Mouse (Mus musculus): ENCODE measurements at regions not wholly inside any gene's neighbourhood (a gene's known extent, or its start where the extent isn't known, plus 50 kb on each side); places are given as distances from the start of the nearest gene placed in this dataset.

DNA sequence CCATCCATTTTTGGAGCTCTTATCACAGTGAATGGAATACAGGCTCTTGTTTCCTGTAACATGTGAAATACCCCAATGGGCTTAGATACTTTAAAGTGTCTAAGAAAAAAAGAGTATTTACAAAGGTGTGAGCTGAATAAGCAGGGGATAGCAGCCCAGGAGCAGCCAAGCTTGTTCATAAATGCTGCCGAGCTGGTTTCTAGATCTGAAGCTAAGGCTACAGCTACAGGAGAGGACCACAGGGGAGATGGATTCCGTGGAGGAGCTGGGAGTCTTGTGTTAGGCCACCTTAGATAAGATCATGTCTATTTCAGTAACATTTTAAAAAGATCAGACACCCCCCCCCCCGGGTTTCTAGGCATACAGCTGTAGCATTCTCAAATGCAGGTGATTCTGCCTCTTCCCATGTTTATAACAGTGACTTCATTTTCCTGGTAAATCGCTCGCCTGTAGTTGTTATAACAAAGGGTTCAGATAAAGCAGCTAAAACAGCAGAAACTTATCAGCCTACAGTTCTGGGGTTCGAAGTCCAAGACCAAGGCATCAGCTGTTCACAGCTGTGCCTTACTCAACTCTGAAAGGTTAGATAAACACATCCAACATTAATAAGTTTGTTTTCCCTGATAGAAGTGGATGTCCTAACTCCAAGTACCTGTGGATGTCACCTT lies 131.9 kb downstream of the Tex36 start:
- no peak for DNase-seq (ENCODE audit: extremely low spot score, low read depth, low spot score)

DNA sequence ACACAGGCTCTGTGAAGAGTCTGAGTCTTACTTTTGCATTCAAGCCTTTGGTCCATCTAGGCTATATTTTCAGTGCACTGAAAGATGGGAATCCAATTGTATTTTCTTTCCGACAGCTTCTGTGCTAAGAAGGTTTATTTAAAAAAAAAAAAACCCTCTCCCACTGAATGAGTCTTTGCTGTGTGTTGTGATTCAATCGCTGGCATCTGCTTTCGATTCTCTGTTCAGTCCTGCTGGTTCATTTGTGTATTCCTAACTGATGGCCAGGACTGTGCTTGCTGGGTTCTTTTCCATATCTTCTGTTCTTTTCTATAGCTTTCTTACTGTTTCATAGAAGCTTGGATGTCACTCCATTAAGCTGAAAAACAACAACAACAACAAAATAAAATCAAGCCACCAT lies 132.9 kb downstream of the Tex36 start:
- no peak for DNase-seq (ENCODE audit: extremely low spot score, low read depth, low spot score)

DNA sequence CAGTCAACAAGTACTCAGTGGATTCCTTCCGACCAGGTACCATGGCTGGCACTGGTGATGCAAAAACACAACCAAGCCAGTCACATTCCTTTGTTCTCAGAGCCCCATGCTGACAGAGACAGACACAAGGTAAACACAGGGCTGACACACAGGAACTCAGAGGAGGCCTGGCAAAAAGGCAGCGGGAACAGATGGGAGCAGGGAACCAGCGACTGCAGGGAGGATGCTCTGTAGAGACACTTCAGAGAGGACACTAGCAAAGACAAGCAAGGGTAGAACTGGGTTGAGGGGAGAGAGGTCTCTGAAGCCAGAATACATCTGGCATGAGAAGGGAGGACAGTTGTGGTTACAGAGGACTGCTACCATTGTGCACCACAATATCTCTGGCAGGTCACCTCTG lies 133.6 kb downstream of the Tex36 start:
- no peak for DNase-seq (ENCODE audit: extremely low spot score, low read depth, low spot score)

DNA sequence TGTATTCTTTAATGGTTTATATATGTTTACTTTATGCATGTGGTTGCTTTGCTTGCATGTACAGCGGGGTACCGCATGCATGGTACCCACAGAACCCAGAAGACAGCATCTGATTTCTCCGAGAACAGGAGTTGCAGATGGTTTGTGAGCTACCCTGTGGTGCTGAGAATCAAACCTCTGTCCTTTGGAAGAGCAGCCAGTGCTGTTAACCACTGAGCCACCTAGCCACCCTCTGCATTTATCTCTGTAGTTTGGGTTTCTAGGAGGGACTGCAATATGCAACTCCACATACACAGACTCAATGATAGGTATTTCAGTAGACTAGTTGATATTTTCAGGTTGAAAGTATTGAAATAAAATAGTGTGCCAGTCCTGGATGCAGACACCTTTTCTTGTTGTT lies 134.4 kb downstream of the Tex36 start:
- no peak for DNase-seq (ENCODE audit: extremely low spot score, low read depth, low spot score)

DNA sequence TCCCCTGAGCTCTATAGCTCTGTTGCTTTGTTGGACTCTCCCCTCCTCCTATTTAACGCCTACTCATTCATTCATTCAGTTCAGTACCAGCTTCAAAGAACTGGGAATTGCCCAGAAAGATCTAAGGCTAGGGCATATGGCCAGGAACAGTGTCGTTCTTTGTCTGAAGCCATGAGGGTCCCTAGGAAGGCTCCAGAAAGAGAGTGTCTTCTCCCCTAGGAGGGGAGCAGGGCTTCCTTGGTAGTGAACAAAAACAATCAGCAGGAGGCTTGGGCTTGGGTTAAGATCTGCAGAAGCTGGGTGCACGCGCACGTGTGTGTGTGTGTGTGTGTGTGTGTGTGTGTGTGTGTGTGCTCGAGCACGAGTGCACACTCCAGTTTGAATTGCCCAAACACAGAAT lies 142.7 kb downstream of the Tex36 start:
- no peak for DNase-seq (ENCODE audit: extremely low spot score, low read depth, low spot score)

DNA sequence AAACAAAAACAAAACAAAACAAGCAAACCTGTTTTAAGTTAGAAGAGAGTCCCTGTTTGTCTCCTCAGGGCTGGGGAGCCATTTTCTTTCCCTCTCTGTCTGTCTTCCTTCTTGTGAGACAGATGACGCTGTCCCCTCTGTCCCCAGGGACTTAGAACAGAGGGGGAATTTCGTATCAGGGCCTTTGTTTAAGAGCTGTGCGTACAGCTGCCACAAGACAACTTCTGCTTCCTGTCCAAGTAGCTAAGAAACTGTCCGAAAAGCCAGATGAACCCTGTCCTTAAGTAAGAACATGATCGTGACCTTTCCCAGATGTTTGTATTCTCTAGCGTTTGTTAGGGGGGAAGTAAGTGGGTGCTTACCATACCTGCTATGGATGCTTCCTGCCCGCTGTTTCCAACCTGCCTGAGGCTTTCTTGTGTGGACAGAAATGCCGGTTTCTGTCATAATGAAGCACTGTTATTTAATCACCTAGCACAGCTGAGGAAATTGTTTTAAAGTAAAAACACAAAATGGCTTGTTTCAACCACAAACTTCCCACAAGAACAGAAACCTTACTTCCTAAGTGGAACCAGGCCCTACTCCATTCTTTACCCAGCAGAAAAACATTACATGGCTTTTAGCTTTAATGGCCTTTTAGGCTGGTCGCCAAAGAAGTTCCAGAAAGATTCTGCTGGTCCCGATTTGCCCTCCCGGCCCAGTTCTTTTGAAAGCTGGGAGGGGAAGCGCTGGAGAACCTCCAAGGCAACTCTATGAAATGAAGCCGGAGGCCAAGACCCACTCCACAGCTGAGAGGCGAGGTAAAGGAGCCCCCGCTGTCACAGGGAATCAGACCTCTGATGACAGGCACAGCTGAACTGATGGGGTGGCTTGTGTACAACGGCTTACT lies 144.3 kb downstream of the Tex36 start:
- DNase-seq (ENCODE audit: extremely low spot score, low read depth, low spot score), result no peak

- DNase-seq (ENCODE audit: extremely low spot score, low read depth, low spot score), result no peak
Measured at GRCm38 (mm10) chr7:133450246-133450645, 151.7 kb downstream of the Tex36 start.

DNA sequence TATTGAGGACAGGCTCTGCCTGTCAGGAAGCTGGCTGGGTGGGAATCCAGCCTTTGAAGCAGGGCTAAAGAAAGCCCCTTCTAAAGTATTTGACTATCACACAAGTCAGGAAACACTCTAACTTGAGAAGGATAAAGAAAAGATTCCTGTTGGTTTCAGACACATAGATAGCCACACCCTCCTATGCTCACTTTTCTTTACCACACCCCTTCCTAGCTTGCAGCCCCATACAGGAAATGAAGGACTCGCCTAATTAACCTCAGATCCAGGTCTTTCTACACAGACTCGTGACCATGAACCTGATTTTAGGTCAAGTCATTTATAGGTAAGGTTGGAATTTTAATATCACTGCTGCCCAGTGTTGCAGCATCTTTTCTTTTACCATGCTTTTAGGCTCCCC lies 154.9 kb downstream of the Tex36 start:
- DNase-seq (ENCODE audit: extremely low spot score, low read depth, low spot score), result no peak

DNA sequence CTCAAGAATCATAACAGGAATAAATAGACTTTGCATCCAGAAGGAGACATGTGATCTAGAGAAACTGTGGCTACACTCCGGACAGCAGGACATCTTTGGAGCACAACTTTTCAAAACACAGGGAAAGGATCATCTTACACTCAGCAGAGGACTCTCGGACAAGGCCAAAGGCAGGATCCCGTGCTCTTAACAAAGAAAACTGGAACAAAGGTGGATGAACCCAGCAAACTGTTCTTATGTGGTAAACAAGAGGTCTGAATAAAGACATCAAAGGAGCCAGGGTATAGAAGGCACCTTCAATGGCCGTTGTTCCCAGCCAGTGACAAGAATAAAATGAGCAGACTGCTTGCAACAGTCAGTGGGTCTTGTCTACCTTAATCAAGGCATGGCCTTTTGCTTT lies 160.3 kb downstream of the Tex36 start:
- no peak for DNase-seq (ENCODE audit: extremely low spot score, low read depth, low spot score)

DNA sequence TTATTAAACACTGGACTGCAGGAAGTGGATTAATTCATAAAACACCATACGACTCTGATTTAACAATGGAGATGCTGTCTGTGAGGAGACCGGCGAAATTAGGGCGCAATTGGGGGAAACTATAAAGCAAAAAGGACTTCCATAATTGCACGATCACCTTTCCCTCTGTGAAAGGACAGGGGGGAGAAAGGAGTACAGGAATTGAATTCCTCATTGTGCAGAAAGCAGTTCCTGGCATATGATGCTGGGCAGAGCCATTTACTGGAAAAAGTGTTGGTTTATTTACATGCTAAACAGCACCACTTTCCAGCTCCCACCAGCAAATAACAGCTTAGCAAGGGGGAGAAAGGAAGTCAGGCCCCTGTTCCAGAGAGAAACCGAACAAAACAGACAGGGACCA lies 160.8 kb downstream of the Tex36 start:
- no peak for DNase-seq (ENCODE audit: extremely low spot score, low read depth, low spot score)

DNA sequence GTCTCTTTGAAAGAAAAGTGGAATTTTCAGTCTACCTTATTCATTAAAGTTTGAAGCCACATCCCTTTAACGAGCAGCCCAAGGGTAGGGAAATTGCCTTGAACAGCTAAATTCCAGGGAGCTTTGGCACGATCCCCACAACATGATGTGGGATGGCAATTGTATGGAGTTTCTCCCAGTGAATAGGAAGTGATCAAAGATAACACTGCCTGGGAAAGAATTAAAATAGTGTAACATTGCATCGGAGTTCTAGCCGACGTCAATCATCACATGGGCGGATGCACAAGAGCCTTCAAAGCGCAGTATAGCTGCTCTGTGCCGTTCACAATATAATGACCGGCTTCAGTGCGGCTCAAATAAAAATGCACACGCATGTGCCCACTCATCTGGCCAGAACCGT lies 161.2 kb downstream of the Tex36 start:
- DNase-seq (ENCODE audit: extremely low spot score, low read depth, low spot score), result no peak

- no peak for DNase-seq (ENCODE audit: extremely low spot score, low read depth, low spot score)
Measured at GRCm38 (mm10) chr7:133440086-133440485, 161.9 kb downstream of the Tex36 start.

GRCm38 (mm10) chr7:133438631-133439030 lies 163.3 kb downstream of the Tex36 start:
- no peak for DNase-seq (ENCODE audit: extremely low spot score, low read depth, low spot score)

DNA sequence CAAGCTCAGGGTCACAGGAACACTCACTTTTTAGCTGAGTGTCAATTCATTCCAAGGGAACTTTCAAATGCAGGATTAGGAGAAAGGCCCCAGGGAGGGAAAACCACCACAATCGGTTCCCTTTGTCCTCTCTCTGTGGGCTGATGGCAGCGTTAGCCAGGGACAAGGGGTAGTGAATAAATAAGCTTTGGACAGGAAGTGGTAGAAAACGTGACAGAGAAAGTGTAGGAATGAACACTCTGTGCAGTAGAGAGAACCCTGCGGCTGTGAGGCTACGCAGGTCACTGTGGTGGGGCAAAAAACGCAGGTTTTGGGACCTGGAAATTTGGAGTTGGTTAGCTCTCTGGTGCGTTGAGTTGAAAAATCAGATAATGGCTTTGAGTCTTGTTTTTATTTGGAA lies 164.1 kb downstream of the Tex36 start:
- DNase-seq (ENCODE audit: extremely low spot score, low read depth, low spot score), result no peak

- no peak for DNase-seq (ENCODE audit: extremely low spot score, low read depth, low spot score)
Measured at GRCm38 (mm10) chr7:133435596-133436357, 166.2 kb downstream of the Tex36 start.

- no peak for DNase-seq (ENCODE audit: extremely low spot score, low read depth, low spot score)
Measured at GRCm38 (mm10) chr7:133434027-133434820, 167.7 kb downstream of the Tex36 start.

DNA sequence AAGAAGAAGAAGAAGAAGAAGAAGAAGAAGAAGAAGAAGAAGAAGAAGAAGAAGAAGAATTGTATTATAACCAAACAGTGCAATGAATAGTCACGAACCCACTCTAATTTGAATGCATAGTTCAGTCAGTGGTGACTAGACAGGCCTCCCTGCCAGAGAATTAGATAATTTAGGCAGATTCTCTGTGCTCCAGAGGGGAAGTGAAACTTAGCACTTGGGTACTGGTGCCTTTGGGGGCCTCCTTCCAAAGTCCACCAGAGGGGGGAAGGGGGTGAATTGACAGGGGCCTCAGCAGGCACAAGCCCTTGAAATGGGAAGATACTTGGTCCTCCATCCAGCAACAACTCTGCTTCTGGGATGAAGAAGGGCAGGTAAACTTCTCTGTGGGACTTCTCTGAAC lies 169.6 kb downstream of the Tex36 start:
- DNase-seq (ENCODE audit: extremely low spot score, low read depth, low spot score), result no peak

DNA sequence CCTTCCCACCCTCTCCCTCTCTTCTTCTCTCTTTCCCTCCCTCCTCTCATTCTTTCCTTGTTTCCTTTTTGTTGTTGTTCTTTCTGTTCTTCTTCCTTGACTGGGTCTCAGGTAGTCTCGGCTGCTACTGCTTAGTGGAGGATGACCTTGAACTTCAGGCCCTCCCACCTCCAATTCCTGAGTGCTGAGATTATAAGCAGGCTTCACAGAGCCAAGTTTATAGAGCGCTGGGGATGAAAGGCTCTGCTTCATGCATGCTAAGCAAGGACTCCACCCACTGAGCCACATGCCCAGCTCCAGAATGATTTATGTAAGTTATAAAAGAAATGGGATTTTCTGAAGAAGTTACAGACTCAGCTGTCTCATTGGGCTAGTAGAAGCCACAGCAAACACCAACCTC lies 199.9 kb downstream of the Tex36 start:
- no peak for DNase-seq (ENCODE audit: extremely low spot score, low read depth, low spot score)

GRCm38 (mm10) chr7:133400691-133401090 lies 201.3 kb downstream of the Tex36 start:
- DNase-seq (ENCODE audit: extremely low spot score, low read depth, low spot score), result no peak

DNA sequence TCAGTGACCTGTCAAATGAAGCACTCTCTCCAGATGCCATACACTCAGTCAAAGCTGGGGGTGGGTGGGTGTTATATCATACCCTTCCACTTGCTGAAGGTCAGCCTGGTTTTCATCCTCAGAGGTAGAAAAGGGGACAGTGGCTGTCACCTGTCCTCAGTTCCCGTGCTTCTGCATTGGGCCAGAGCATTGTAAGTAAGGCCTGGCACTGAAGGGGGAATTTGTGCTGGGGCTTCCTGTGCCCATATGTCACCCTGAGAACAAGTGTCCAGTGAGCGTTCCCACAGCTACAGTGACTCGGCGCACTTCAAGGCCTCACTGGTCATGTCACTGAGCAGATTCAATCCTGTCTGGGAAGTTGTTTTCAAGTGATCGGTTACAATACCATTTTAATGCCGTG lies 213.2 kb downstream of the Tex36 start:
- DNase-seq (ENCODE audit: extremely low spot score, low read depth, low spot score), result no peak

Measured in hindlimb bud, embryonic 11.5 days (tissue).